Mouse (Mus musculus) ES-Bruce4 (cell line): ENCODE data around the gene Armc5. TPM values are rescaled to one million over a fixed set of nuclear protein-coding genes. Genes with fewer than 3 reads are reported as not detected.

Source experiments
- H3K27ac ChIP-seq: 2 replicates; pipeline ENCODE4 v1.5.1; 2012; ENCODE audit warnings: low read length, inconsistent platforms; ENCODE audit not compliant: insufficient read depth
- H3K27me3 ChIP-seq: 2 replicates; pipeline ENCODE4 v1.6.1; 2012; ENCODE audit warnings: mild to moderate bottlenecking, low read length, inconsistent platforms; ENCODE audit not compliant: control insufficient read depth, poor library complexity, insufficient read depth, severe bottlenecking
- H3K36me3 ChIP-seq: 2 replicates; pipeline ENCODE4 v1.6.1; 2012; ENCODE audit warnings: inconsistent platforms, mild to moderate bottlenecking, low read length, moderate library complexity; ENCODE audit not compliant: control insufficient read depth, poor library complexity, insufficient read depth, severe bottlenecking
- H3K4me1 ChIP-seq: one replicate; pipeline ENCODE4 v1.8.1; 2011; ENCODE audit warnings: low read length; ENCODE audit not compliant: control insufficient read depth, insufficient read depth
- H3K4me3 ChIP-seq: 2 replicates; pipeline ENCODE4 v1.5.1; 2011; ENCODE audit warnings: low read depth, mild to moderate bottlenecking, low read length
- H3K9ac ChIP-seq: 2 replicates; pipeline ENCODE4 v1.6.1; 2012; ENCODE audit warnings: low read depth, mild to moderate bottlenecking, inconsistent platforms; ENCODE audit not compliant: poor library complexity, severe bottlenecking
- H3K9me3 ChIP-seq: replicated peaks from 2 replicates; pipeline ENCODE4 v1.6.1; 2012; ENCODE audit warnings: mild to moderate bottlenecking, low read length, inconsistent platforms; ENCODE audit not compliant: control insufficient read depth, poor library complexity, insufficient read depth, severe bottlenecking
- CTCF ChIP-seq: IDR thresholded peaks from one replicate; pipeline ENCODE4 v1.8.1; 2011; ENCODE audit warnings: low read depth, low read length
- EP300 ChIP-seq: IDR thresholded peaks from 2 replicates; pipeline ENCODE4 v1.6.1; 2011; ENCODE audit warnings: low read depth, low read length; ENCODE audit not compliant: insufficient read depth
- POLR2A ChIP-seq: IDR thresholded peaks from one replicate; pipeline ENCODE4 v1.8.1; 2011; ENCODE audit warnings: low read length; ENCODE audit not compliant: insufficient read depth
- polyA plus RNA-seq: library from polyadenylated mRNA; stranded (reverse); fragments of >200 nt; gene quantifications from 2 replicates; pipeline ENCODE4 v1.2.4, GENCODE M21; 2011; ENCODE audit warnings: low read depth; ENCODE audit not compliant: missing spikeins, insufficient read depth, insufficient read length

The Armc5 gene
- polyA plus RNA-seq, 1 experiment, result 3.0 TPM

GRCm38 (mm10) chr7:128285060-128285459 is 47.9 kb downstream of the Armc5 start:
- Histone ChIP-seq H3K27ac (no peak overlapping the region), H3K9me3 (no peaks in the 10 kb centered on the region), H3K4me1 (no peaks in the 10 kb centered on the region), H3K4me3 (no peak overlapping the region), H3K36me3 (no peaks in the 10 kb centered on the region), H3K9ac (no peak overlapping the region), H3K27me3 (no peaks in the 10 kb centered on the region)
- no peak for TF ChIP-seq CTCF
- TF ChIP-seq EP300, result no peak
- TF ChIP-seq POLR2A, result no peak

- Histone ChIP-seq H3K36me3 (no peaks in the 10 kb centered on the region), H3K4me1 (no peaks in the 10 kb centered on the region), H3K27ac (no peak overlapping the region), H3K9me3 (no peaks in the 10 kb centered on the region), H3K4me3 (no peak overlapping the region), H3K27me3 (no peaks in the 10 kb centered on the region), H3K9ac (no peak overlapping the region)
- TF ChIP-seq CTCF (peak; percentile 53), POLR2A (no peak)
Observed at GRCm38 (mm10) chr7:128288923-128289544, 51.9 kb downstream of the Armc5 start.

Other genes with a start within 250 kb of the Armc5 start
- gene Pycard, start 243.5 kb upstream of the Armc5 start, polyA plus RNA-seq, result 25.0 and 29.8 TPM in 2 replicates
- gene Trim72, start 233.4 kb upstream of the Armc5 start, polyA plus RNA-seq, result 0.56 TPM in 1 of 2 replicates, not detected in the other
- gene Itgam, start 174.7 kb upstream of the Armc5 start, polyA plus RNA-seq, result not detected in 2 replicates
- gene Gm49368, start 174.7 kb upstream of the Armc5 start, polyA plus RNA-seq, result not detected in 2 replicates
- not detected in 2 replicates for gene Itgax, start 107.8 kb upstream of the Armc5 start, polyA plus RNA-seq
- not detected in 2 replicates for gene Itgad, start 83.0 kb upstream of the Armc5 start, polyA plus RNA-seq
- not detected in 2 replicates for gene Cox6a2, start 31.0 kb upstream of the Armc5 start, polyA plus RNA-seq
- gene 9130023H24Rik, start 689 bp downstream of the Armc5 start, polyA plus RNA-seq, result 1.3 and 1.5 TPM in 2 replicates
- 6.0 and 9.2 TPM in 2 replicates for gene Tgfb1i1, start 9.5 kb downstream of the Armc5 start, polyA plus RNA-seq
- gene Slc5a2, start 28.3 kb downstream of the Armc5 start, polyA plus RNA-seq, result not detected in 2 replicates
- gene BC017158, start 60.8 kb downstream of the Armc5 start, polyA plus RNA-seq, result 7.5 and 9.3 TPM in 2 replicates
- gene Rgs10, start 181.4 kb downstream of the Armc5 start, polyA plus RNA-seq, result 6.0 and 6.3 TPM in 2 replicates
- gene Tial1, start 224.4 kb downstream of the Armc5 start, polyA plus RNA-seq, result 134 and 152 TPM in 2 replicates